In the genomic region with DNA sequence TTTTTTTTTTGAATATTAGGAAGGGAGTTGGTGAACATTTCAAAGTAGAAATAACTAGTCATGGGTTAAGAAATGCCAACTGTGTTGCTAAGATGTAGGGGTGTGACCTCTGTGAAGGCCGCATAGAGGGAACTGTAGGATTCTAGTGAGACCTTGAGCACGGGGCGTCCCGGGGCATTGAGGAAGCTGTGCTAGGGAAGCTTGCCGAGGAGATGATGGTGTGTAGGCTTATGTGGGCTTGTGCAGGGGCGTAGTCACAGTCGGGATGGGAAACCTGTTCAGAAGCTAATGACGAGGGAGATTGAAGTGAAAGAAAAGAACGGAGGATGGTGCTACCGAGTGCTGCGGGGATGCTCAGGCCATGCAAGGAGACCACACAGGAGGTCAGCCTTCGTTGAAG, we compare ENCODE assay signal across 19 mouse cellular contexts. TPM values are rescaled to one million over a fixed set of nuclear protein-coding genes. Genes with fewer than 3 reads are reported as not detected.
DNase-seq lines count a peak whose midpoint lies in the region; ATAC-seq and TF ChIP-seq lines count a peak whose summit lies in the region.
"Had no signal": no experiment of that assay in that cellular context is flagged by ENCODE, and none has a peak within 500 bp of the region (broad histone marks: within the 10 kb centered on the region; RNA-seq: fewer than 3 reads in every experiment).

No protein-coding gene starts in this region.

- in situ Hi-C loops in ES-E14 (cut with MboI; ENCODE audit: low sequenced_read_pairs in 2 of 2, unreplicated experiment in 2 of 2) = no loop called here

- no peak overlapping the region for H3K4me3 ChIP-seq in heart, postnatal 0 days (ENCODE audit: low read depth, low read length)
- no peak overlapping the region for H3K4me3 ChIP-seq in heart, adult 2 months
- H3K4me3 ChIP-seq in ES-E14 (ENCODE audit: insufficient read depth in 1 of 2, low read depth in 1 of 2, low read length in 2 of 2, poor library complexity in 1 of 2, severe bottlenecking in 1 of 2) = no peak overlapping the region
- H3K4me3 ChIP-seq in embryonic facial prominence, embryonic 13.5 days = no peak overlapping the region; the same call in 1 of the 2 replicates
- H3K4me3 ChIP-seq in hindbrain, postnatal 0 days (ENCODE audit: low read length) = no peak overlapping the region
- H3K4me3 ChIP-seq: forebrain, embryonic 12.5 days; heart, embryonic 15.5 days; hindbrain, embryonic 15.5 days; liver, embryonic 13.5 days had no signal

- H3K27me3 ChIP-seq in heart, postnatal 0 days (ENCODE audit: control insufficient read depth, insufficient read depth, low read length) = no peaks in the 10 kb centered on the region
- H3K27me3 ChIP-seq in heart, adult 2 months (ENCODE audit: control insufficient read depth, insufficient read depth, low read length) = no peaks in the 10 kb centered on the region
- no peaks in the 10 kb centered on the region for H3K27me3 ChIP-seq in embryonic facial prominence, embryonic 13.5 days
- no peaks in the 10 kb centered on the region for H3K27me3 ChIP-seq in hindbrain, postnatal 0 days (ENCODE audit: insufficient read depth, low read length)
- H3K27me3 ChIP-seq: forebrain, embryonic 12.5 days; heart, embryonic 15.5 days; hindbrain, embryonic 15.5 days; liver, embryonic 13.5 days had no signal

- no peak for DNase-seq in heart, postnatal 0 days (ENCODE audit: low spot score)
- DNase-seq in heart, adult 2 months = no peak
- no peak for DNase-seq in ES-E14 (ENCODE audit: low read depth, low spot score)
- no peak for DNase-seq in hindbrain, postnatal 0 days (ENCODE audit: low spot score)
- DNase-seq in left cerebral cortex, postnatal 36 days (ENCODE audit: low spot score in 2 of 2) = no peak
- DNase-seq in testis, postnatal 10 days (ENCODE audit: low spot score) = no peak
- DNase-seq: adrenal gland, adult 8-10 months; cerebellum, adult 9-10 months; kidney, adult 11 months; kidney, postnatal 36 days; liver, embryonic 13.5 days; lung, postnatal 14 days; midbrain, embryonic 14.5 days; right cerebral cortex, postnatal 25 days had no signal

- H3K36me3 ChIP-seq in heart, postnatal 0 days (replicated peaks; ENCODE audit: control insufficient read depth, insufficient read depth, low read length) = no peaks in the 10 kb centered on the region
- no peaks in the 10 kb centered on the region for H3K36me3 ChIP-seq in heart, adult 2 months (ENCODE audit: control insufficient read depth, insufficient read depth, low read length)
- peaks cover 5% of the 10 kb centered on the region; the same call in 1 of the 2 replicates for H3K36me3 ChIP-seq in ES-E14 (ENCODE audit: control insufficient read depth, insufficient read depth, low read length, poor library complexity, severe bottlenecking)
- peaks cover 12% of the 10 kb centered on the region; the same call in 1 of the 2 replicates for H3K36me3 ChIP-seq in embryonic facial prominence, embryonic 13.5 days
- no peaks in the 10 kb centered on the region for H3K36me3 ChIP-seq in hindbrain, postnatal 0 days (ENCODE audit: insufficient read depth, low read length)
- H3K36me3 ChIP-seq: heart, embryonic 15.5 days; hindbrain, embryonic 15.5 days had no signal

- peaks cover 8% of the 10 kb centered on the region for H3K4me1 ChIP-seq in heart, postnatal 0 days (ENCODE audit: control insufficient read depth, insufficient read depth)
- H3K4me1 ChIP-seq in heart, adult 2 months (ENCODE audit: control insufficient read depth, insufficient read depth, low read length) = peaks cover 1% of the 10 kb centered on the region; the same call in 1 of the 2 replicates
- H3K4me1 ChIP-seq in ES-E14 (ENCODE audit: control insufficient read depth in 2 of 2, insufficient read depth in 2 of 2, low read length in 2 of 2, poor library complexity in 1 of 2) = peaks cover 2 to 21% of the 10 kb centered on the region in 2 experiments; a peak in 3 of 4 replicates
- peaks cover 43% of the 10 kb centered on the region for H3K4me1 ChIP-seq in embryonic facial prominence, embryonic 13.5 days
- H3K4me1 ChIP-seq in hindbrain, postnatal 0 days (ENCODE audit: insufficient read depth, low read length) = peaks cover 18% of the 10 kb centered on the region

- no peak overlapping the region for H3K9ac ChIP-seq in heart, postnatal 0 days (replicated peaks; ENCODE audit: low read depth, low read length)
- H3K9ac ChIP-seq in heart, adult 2 months (ENCODE audit: low read depth, low read length) = no peak overlapping the region
- no peak overlapping the region for H3K9ac ChIP-seq in ES-E14 (ENCODE audit: insufficient read depth, low read depth, low read length, poor library complexity, severe bottlenecking)
- H3K9ac ChIP-seq in embryonic facial prominence, embryonic 13.5 days = no peak overlapping the region
- no peak overlapping the region for H3K9ac ChIP-seq in hindbrain, postnatal 0 days (replicated peaks; ENCODE audit: low read length)
- H3K9ac ChIP-seq: forebrain, embryonic 12.5 days; heart, embryonic 15.5 days; hindbrain, embryonic 15.5 days; liver, embryonic 13.5 days had no signal

- peaks cover 8% of the 10 kb centered on the region for H3K79me2 ChIP-seq in heart, adult 2 months (replicated peaks; ENCODE audit: control insufficient read depth, insufficient read depth, low read length)

- no peak for ATAC-seq in heart, postnatal 0 days (ENCODE audit: insufficient read depth, low read depth)
- ATAC-seq in embryonic facial prominence, embryonic 13.5 days (ENCODE audit: insufficient number of reproducible peaks, insufficient read depth, low FRiP score, low TSS enrichment, low read depth) = no peak
- ATAC-seq in megakaryocyte progenitor cell, adult 5-6 weeks (replicated peaks; ENCODE audit: poor library complexity) = peak; percentile 27; the same call in 1 of the 2 replicates
- no peak for ATAC-seq in hindbrain, postnatal 0 days

- H3K4me2 ChIP-seq in heart, postnatal 0 days (ENCODE audit: low read depth, low read length) = no peak overlapping the region
- peak overlapping the region; percentile 27; the same call in 1 of the 2 replicates for H3K4me2 ChIP-seq in embryonic facial prominence, embryonic 13.5 days
- no peak overlapping the region for H3K4me2 ChIP-seq in hindbrain, postnatal 0 days (ENCODE audit: low read depth, low read length)
- H3K4me2 ChIP-seq: forebrain, embryonic 12.5 days; heart, embryonic 15.5 days; hindbrain, embryonic 15.5 days; liver, embryonic 13.5 days had no signal

- H3K9me3 ChIP-seq in heart, postnatal 0 days (replicated peaks; ENCODE audit: control insufficient read depth, low read length) = no peaks in the 10 kb centered on the region
- no peaks in the 10 kb centered on the region for H3K9me3 ChIP-seq in ES-E14 (ENCODE audit: control insufficient read depth, insufficient read depth, low read depth, low read length)
- no peaks in the 10 kb centered on the region for H3K9me3 ChIP-seq in embryonic facial prominence, embryonic 13.5 days
- no peaks in the 10 kb centered on the region for H3K9me3 ChIP-seq in hindbrain, postnatal 0 days (ENCODE audit: low read length)
- H3K9me3 ChIP-seq: forebrain, embryonic 12.5 days; heart, embryonic 15.5 days; hindbrain, embryonic 15.5 days; liver, embryonic 13.5 days had no signal

- no peak for TF ChIP-seq POLR2A in heart, adult 2 months (IDR thresholded peaks at IDR 0.05; ENCODE audit: insufficient read depth, low read depth, low read length)

- TF ChIP-seq EP300 in heart, postnatal 0 days (IDR thresholded peaks at IDR 0.05; ENCODE audit: low read depth) = no peak
- no peak for TF ChIP-seq EP300 in heart, adult 2 months (IDR thresholded peaks at IDR 0.05; ENCODE audit: insufficient read depth, low read depth, low read length)

- intact Hi-C loops in heart, adult 2 months (cut with DNase I) = no loop called here
- intact Hi-C loops in left cerebral cortex, postnatal 36 days (cut with DNase I) = no loop called here

- 79% methylated on average over 12 of the region's 12 CpGs for WGBS in heart, postnatal 0 days
- WGBS in heart, adult 2 months = 80% methylated on average over 12 of the region's 12 CpGs
- WGBS in embryonic facial prominence, embryonic 13.5 days = 76% methylated on average over 12 of the region's 12 CpGs
- 85% methylated on average over 12 of the region's 12 CpGs for WGBS in hindbrain, postnatal 0 days

- H3K27ac ChIP-seq in heart, postnatal 0 days (ENCODE audit: low read depth) = peak overlapping the region; percentile 11; the same call in 1 of the 2 replicates
- H3K27ac ChIP-seq in heart, adult 2 months = no peak overlapping the region
- H3K27ac ChIP-seq in ES-E14 (ENCODE audit: insufficient read depth, low read depth, low read length, poor library complexity, severe bottlenecking) = no peak overlapping the region
- peak overlapping the region; percentile 64; the same call in 1 of the 2 replicates for H3K27ac ChIP-seq in embryonic facial prominence, embryonic 13.5 days
- no peak overlapping the region; the same call in 1 of the 2 replicates for H3K27ac ChIP-seq in hindbrain, postnatal 0 days
- H3K27ac ChIP-seq: forebrain, embryonic 12.5 days; heart, embryonic 15.5 days; hindbrain, embryonic 15.5 days; liver, embryonic 13.5 days had no signal

- TF ChIP-seq CTCF in heart, postnatal 0 days (IDR thresholded peaks at IDR 0.05; ENCODE audit: low read depth) = no peak
- no peak for TF ChIP-seq CTCF in heart, adult 2 months (IDR thresholded peaks at IDR 0.05)
- no peak for TF ChIP-seq CTCF in hindbrain, postnatal 0 days (IDR thresholded peaks at IDR 0.05; ENCODE audit: low read depth)

RNA-seq across cellular contexts. Expression of gene Srebf2, which starts 5.0 kb away (rescaled TPM):
- total RNA-seq in heart, postnatal 0 days (2014; rRNA removed; ENCODE audit: low replicate concordance) = 86.3 and 90.3 TPM in 2 replicates
- 58.0 and 68.3 TPM in 2 replicates for polyA plus RNA-seq in heart, postnatal 0 days (2015; fragmentation: Nextera tagmentation; extraction: Ambion mirVana)
- total RNA-seq in heart, adult 2 months (2021) = 10 to 100 TPM; 22.4 to 24.2 TPM
- polyA plus RNA-seq in heart, adult 2 months (2012; rRNA removed) = 33.3 and 45.3 TPM in 2 replicates
- total RNA-seq in ES-E14 (2012; rRNA removed) = 173 and 211 TPM in 2 replicates
- polyA plus RNA-seq in embryonic facial prominence, embryonic 13.5 days (2015; fragmentation: Nextera tagmentation; extraction: Ambion mirVana) = 146 and 160 TPM in 2 replicates
- 24.7 and 28.3 TPM in 2 replicates for total RNA-seq in megakaryocyte progenitor cell, adult 5-6 weeks (2015)
- total RNA-seq in megakaryocyte progenitor cell, adult 5-6 weeks (2017) = 21.0 and 23.7 TPM in 2 replicates
- 256 and 266 TPM in 2 replicates for total RNA-seq in hindbrain, postnatal 0 days (2014; rRNA removed)
- 139 and 145 TPM in 2 replicates for polyA plus RNA-seq in hindbrain, postnatal 0 days (2015; fragmentation: Nextera tagmentation; extraction: Ambion mirVana)
- 100 to 1,000 TPM; 183 to 198 TPM for total RNA-seq in left cerebral cortex, postnatal 36 days (2021)

RNA-seq across cellular contexts. Expression of gene Ccdc134, which starts 24.3 kb away (rescaled TPM):
- total RNA-seq in heart, postnatal 0 days (2014; rRNA removed; ENCODE audit: low replicate concordance) = 4.9 and 6.9 TPM in 2 replicates
- 5.9 and 6.5 TPM in 2 replicates for polyA plus RNA-seq in heart, postnatal 0 days (2015; fragmentation: Nextera tagmentation; extraction: Ambion mirVana)
- 1 to 10 TPM; 3.9 to 4.0 TPM for total RNA-seq in heart, adult 2 months (2021)
- 4.8 and 6.6 TPM in 2 replicates for polyA plus RNA-seq in heart, adult 2 months (2012; rRNA removed)
- 28.8 and 31.7 TPM in 2 replicates for total RNA-seq in ES-E14 (2012; rRNA removed)
- 22.7 and 26.8 TPM in 2 replicates for polyA plus RNA-seq in embryonic facial prominence, embryonic 13.5 days (2015; fragmentation: Nextera tagmentation; extraction: Ambion mirVana)
- 5.5 and 10.4 TPM in 2 replicates for total RNA-seq in megakaryocyte progenitor cell, adult 5-6 weeks (2015)
- 19.6 and 29.7 TPM in 2 replicates for total RNA-seq in megakaryocyte progenitor cell, adult 5-6 weeks (2017)
- total RNA-seq in hindbrain, postnatal 0 days (2014; rRNA removed) = 15.5 and 16.0 TPM in 2 replicates
- polyA plus RNA-seq in hindbrain, postnatal 0 days (2015; fragmentation: Nextera tagmentation; extraction: Ambion mirVana) = 6.4 and 8.4 TPM in 2 replicates
- total RNA-seq in left cerebral cortex, postnatal 36 days (2021) = 10 to 100 TPM in 1 of 2 experiments, 1 to 10 TPM in 1; 9.5 to 14.2 TPM

Comparison
In these comparisons a context has a peak if more than half of its experiments do, and no peak if none do; other contexts are left out.
1. H3K27ac ChIP-seq: peak in heart, postnatal 0 days (single experiment) and embryonic facial prominence, embryonic 13.5 days (single experiment); none in heart, adult 2 months (single experiment), ES-E14 (single experiment) and hindbrain, postnatal 0 days (single experiment).